Mouse (Mus musculus) spleen, adult 2 months (tissue): ENCODE data around the gene Heyl.

Experiments used
- CTCF ChIP-seq: fragments of 200-500 bp; IDR thresholded peaks from 2 replicates; pipeline ENCODE4 v1.5.1; 2011; ENCODE audit warnings: mild to moderate bottlenecking, inconsistent platforms; ENCODE audit not compliant: insufficient read depth, insufficient read length, insufficient replicate concordance; ENCODE audit errors: extremely low read depth
- POLR2A ChIP-seq: fragments of 200-500 bp; IDR thresholded peaks from 2 replicates; pipeline ENCODE4 v1.6.1; 2011; ENCODE audit warnings: low read depth, low read length, inconsistent platforms

DNA sequence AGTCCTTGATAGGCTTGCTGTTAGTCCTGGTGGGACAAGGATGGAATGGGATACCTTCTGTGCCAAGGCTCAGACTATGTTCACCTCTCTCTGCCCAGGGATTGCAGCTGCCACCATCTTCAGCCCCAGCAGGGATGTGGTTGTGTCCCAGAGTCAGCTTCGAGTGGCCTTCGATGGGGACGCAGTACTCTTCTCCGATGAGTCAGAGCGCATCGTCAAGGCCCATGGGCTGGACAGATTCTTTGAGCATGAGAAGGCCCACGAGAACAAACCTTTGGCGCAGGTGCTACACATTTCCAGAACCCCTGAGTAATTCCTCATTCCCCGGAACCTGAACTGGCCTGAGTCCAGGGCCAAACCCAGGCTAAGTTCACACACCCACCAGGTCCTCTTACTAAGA lies 19.4 kb upstream of the Heyl start:
- no peak for TF ChIP-seq CTCF
- no peak for TF ChIP-seq POLR2A
